Mouse (Mus musculus) neural tube, embryonic 13.5 days (tissue): ENCODE results near the gene Gm28539. TPM values are rescaled to one million over a fixed set of nuclear protein-coding genes. Genes with fewer than 3 reads are reported as not detected.
"Not testable (repeated sequence)": the region's sequence is repeated elsewhere in the genome, so short reads cannot be mapped to it uniquely, and the experiment has no call there.

Source experiments
- ATAC-seq: fragments of 200-750 bp; cut with Nextera tagmentation; 2 replicates; pipeline ENCODE4 v1.8.0; 2017; ENCODE audit warnings: low read depth, mild to moderate bottlenecking, moderate TSS enrichment, moderate library complexity
- H3K27ac ChIP-seq: fragments of 300-500 bp; sonication (generic); replicated peaks from 2 replicates; pipeline ENCODE4 v1.5.1; 2015; ENCODE audit warnings: moderate library complexity, mild to moderate bottlenecking, inconsistent platforms
- H3K27me3 ChIP-seq: fragments of 300-500 bp; sonication (generic); 2 replicates; pipeline ENCODE4 v1.6.1; 2015; ENCODE audit warnings: mild to moderate bottlenecking, inconsistent platforms
- H3K36me3 ChIP-seq: fragments of 300-500 bp; sonication (generic); 2 replicates; pipeline ENCODE4 v1.6.1; 2015; ENCODE audit warnings: mild to moderate bottlenecking, inconsistent platforms
- H3K4me1 ChIP-seq: fragments of 300-500 bp; sonication (generic); replicated peaks from 2 replicates; pipeline ENCODE4 v1.6.1; 2015; ENCODE audit warnings: inconsistent platforms
- H3K4me2 ChIP-seq: fragments of 300-500 bp; sonication (generic); 2 replicates; pipeline ENCODE4 v1.6.1; 2015; ENCODE audit warnings: inconsistent platforms, mild to moderate bottlenecking, moderate library complexity
- H3K4me3 ChIP-seq: fragments of 300-500 bp; sonication (generic); 2 replicates; pipeline ENCODE4 v1.5.1; 2015; ENCODE audit warnings: mild to moderate bottlenecking, inconsistent platforms
- H3K9ac ChIP-seq: fragments of 300-500 bp; sonication (generic); 2 replicates; pipeline ENCODE4 v1.6.1; 2015; ENCODE audit warnings: moderate library complexity, mild to moderate bottlenecking, inconsistent platforms
- H3K9me3 ChIP-seq: fragments of 300-500 bp; sonication (generic); 2 replicates; pipeline ENCODE4 v1.6.1; 2016; ENCODE audit warnings: inconsistent platforms
- WGBS: fragments of 180-500 bp; shearing (Covaris S2); methylation state at CpG from one replicate; pipeline ENCODE4 v1.1.7; 2015; 5-methylcytosine and 5-hydroxymethylcytosine counted together
- polyA plus RNA-seq: library from polyadenylated mRNA; unstranded; fragments of >200 nt; fragmentation: Nextera tagmentation; extraction: Ambion mirVana; gene quantifications from 2 replicates; pipeline ENCODE4 v1.2.1, GENCODE M21; 2015

Gm28539 gene
- polyA plus RNA-seq, 1 experiment from 2014 or later = not detected

DNA sequence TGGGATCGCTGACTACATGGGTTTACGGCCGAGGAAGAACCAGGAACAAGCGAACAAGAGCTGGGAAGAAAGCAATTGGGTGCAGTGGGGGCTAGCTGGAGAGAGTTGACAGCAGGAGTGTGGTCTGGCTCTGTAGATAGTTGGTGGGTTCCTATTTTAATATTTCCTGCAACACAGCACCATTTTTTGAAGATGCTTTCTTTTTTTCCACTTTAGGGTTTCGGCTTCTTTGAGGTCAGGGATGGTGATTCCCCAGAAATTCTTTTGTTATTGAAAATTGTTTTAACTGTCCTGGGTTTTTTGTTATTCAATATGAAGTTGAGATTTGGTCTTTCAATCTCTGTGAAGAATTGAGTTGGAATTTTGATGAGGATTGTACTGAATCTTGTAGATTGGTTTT lies 150.5 kb downstream of the Gm28539 start:
- H3K4me2 ChIP-seq = no peak overlapping the region
- H3K27ac ChIP-seq = no peak overlapping the region
- H3K27me3 ChIP-seq = no peaks in the 10 kb centered on the region
- no peak overlapping the region for H3K9ac ChIP-seq
- no peaks in the 10 kb centered on the region for H3K9me3 ChIP-seq
- no peak for ATAC-seq
- H3K36me3 ChIP-seq = no peaks in the 10 kb centered on the region
- 93% methylated on average over 5 of the region's 5 CpGs for WGBS
- H3K4me3 ChIP-seq = no peak overlapping the region
- no peaks in the 10 kb centered on the region for H3K4me1 ChIP-seq

DNA sequence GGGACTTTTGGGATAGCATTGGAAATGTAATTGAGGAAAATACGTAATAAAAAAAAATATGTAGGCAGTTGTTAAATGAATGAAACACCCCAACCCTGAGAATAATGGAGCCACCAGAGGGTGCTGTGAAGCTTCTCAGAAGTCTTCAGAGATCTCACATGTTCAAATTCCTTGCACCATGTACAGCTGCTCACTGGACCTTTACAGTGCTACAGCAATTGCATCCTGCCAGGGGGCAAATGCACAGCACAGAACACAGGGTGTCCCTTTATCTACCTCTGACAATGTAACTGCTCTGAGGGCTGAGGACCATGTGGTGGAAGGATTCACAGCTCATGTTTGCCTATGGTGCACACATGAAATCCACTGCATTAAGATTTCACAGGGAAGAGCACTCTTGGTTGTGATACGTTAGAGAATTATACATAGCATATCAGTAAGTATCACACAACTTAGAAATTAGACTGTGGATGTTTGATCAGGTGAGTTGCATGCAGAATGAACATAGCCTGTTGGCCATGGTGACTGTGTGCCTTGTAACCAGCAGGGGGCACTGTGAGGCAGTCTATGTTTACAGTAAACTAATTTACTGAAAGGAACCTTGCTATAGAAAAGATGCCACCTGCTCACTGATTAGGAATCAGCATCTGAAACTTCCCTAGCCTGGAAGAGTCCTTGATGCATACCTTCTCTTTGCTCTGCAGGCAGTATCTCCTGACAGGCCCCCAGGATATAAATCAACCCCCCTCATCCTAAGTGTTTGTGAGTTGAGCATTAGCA lies 166.4 kb downstream of the Gm28539 start:
- H3K27ac ChIP-seq, H3K36me3 ChIP-seq, H3K27me3 ChIP-seq, H3K9ac ChIP-seq, H3K4me1 ChIP-seq, H3K9me3 ChIP-seq, ATAC-seq, H3K4me3 ChIP-seq, H3K4me2 ChIP-seq: not testable (repeated sequence)
- WGBS = 49% methylated on average over 2 of the region's 2 CpGs

DNA sequence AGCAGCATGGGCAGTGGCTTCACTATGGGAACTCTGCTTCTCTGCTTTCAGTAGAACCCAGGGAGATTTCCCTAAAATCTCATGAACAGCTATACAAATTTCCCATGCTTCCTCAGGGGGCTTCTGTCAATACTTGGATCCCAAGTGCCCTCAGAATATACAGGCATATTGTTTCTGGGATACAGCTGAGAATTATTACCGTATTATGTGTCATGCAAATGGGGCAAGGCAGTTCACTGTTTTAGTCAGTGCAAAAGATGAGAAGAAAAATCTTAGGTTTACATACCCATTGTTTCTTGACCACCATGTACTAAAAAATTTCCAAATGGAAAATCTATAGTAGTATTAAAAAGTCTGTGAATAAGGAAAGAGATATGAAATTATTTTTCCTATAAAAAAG lies 167.4 kb downstream of the Gm28539 start:
- no peak overlapping the region for H3K4me3 ChIP-seq

DNA sequence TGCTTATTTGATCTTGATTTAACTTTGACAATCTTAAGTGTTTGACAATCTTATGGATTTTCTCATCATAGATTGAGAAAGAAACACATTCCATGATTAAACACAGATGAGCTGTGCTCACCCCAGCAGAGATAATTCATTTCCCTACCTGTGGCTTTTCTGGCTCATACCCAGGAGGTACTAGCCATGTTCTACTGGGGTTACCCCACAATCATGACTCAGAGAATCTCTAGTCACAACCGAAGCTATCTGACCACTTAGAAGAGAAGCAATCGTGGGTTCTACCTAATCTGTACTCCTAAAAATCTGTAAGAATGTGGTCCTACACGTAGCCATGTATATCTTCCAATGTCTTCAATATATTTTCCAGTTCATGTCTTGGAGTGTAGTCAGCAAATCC lies 168.9 kb downstream of the Gm28539 start:
- Histone ChIP-seq H3K36me3 (no peaks in the 10 kb centered on the region), H3K9me3 (no peaks in the 10 kb centered on the region), H3K27ac (no peak overlapping the region), H3K4me3 (no peak overlapping the region), H3K4me1 (no peaks in the 10 kb centered on the region), H3K27me3 (no peaks in the 10 kb centered on the region), H3K9ac (no peak overlapping the region), H3K4me2 (no peak overlapping the region)
- no peak for ATAC-seq
- 77% methylated on average over 3 of the region's 3 CpGs for WGBS

More for the DNA sequence above, 167.4 kb downstream of the Gm28539 start:
- Histone ChIP-seq H3K4me2 (no peak overlapping the region), H3K27ac (no peak overlapping the region), H3K36me3 (no peaks in the 10 kb centered on the region), H3K9ac (no peak overlapping the region), H3K27me3 (no peaks in the 10 kb centered on the region), H3K9me3 (no peaks in the 10 kb centered on the region), H3K4me1 (no peaks in the 10 kb centered on the region)
- 82% methylated on average over 1 of the region's 1 CpGs for WGBS
- ATAC-seq = no peak

Other genes with a start within 250 kb of the Gm28539 start
- gene Tbx1, start 245.9 kb upstream of the Gm28539 start, polyA plus RNA-seq = 1.5 and 2.2 TPM in 2 replicates
- gene Gp1bb, start 214.2 kb upstream of the Gm28539 start, polyA plus RNA-seq = 9.5 and 13.6 TPM in 2 replicates
- 14.1 and 19.2 TPM in 2 replicates for gene Gm49601, start 210.2 kb upstream of the Gm28539 start, polyA plus RNA-seq
- 163 and 189 TPM in 2 replicates for gene Sept5, start 206.6 kb upstream of the Gm28539 start, polyA plus RNA-seq
- 91.1 and 97.1 TPM in 2 replicates for gene Cldn5, start 59.7 kb upstream of the Gm28539 start, polyA plus RNA-seq
- gene Ufd1, start 24.8 kb upstream of the Gm28539 start, polyA plus RNA-seq = 110 and 114 TPM in 2 replicates
- gene Cdc45, start 24.6 kb upstream of the Gm28539 start, polyA plus RNA-seq = 9.6 and 11.0 TPM in 2 replicates
- gene 2510002D24Rik, start within 50 bp of the Gm28539 start, polyA plus RNA-seq = 32.0 and 37.9 TPM in 2 replicates
- 79.5 and 80.2 TPM in 2 replicates for gene Mrpl40, start 40.3 kb downstream of the Gm28539 start, polyA plus RNA-seq
- gene Hira, start 40.5 kb downstream of the Gm28539 start, polyA plus RNA-seq = 15.5 and 17.9 TPM in 2 replicates